Mouse (Mus musculus) left cerebral cortex, adult 9 months (tissue): ENCODE results near the gene Rheb.
"Not testable (repeated sequence)": the region's sequence is repeated elsewhere in the genome, so short reads cannot be mapped to it uniquely, and the experiment has no call there.

Experiments used
- DNase-seq, 2 experiments: peaks; one replicate each; pipeline ENCODE4 v3.0.0; 2022; ENCODE audit warnings: low spot score in 2 of 2

Rheb gene

GRCm38 (mm10) chr5:24797858-24798257, 44.6 kb downstream of the Rheb start:
- no peak for DNase-seq

GRCm38 (mm10) chr5:24792961-24793360, 49.5 kb downstream of the Rheb start:
- DNase-seq = no peak

- no peak for DNase-seq
Measured at GRCm38 (mm10) chr5:24782957-24783356, 59.5 kb downstream of the Rheb start.

GRCm38 (mm10) chr5:24781048-24781447, 61.4 kb downstream of the Rheb start:
- DNase-seq = peak; percentile 62 to 69

GRCm38 (mm10) chr5:24779881-24780512, 62.4 kb downstream of the Rheb start:
- no peak for DNase-seq

- no peak for DNase-seq
Measured at GRCm38 (mm10) chr5:24779321-24779720, 63.1 kb downstream of the Rheb start.

GRCm38 (mm10) chr5:24778843-24779140, 63.6 kb downstream of the Rheb start:
- DNase-seq = no peak

GRCm38 (mm10) chr5:24778082-24778842, 64.2 kb downstream of the Rheb start:
- no peak for DNase-seq

GRCm38 (mm10) chr5:24776681-24777080, 65.7 kb downstream of the Rheb start:
- no peak for DNase-seq

GRCm38 (mm10) chr5:24774549-24774948, 67.9 kb downstream of the Rheb start:
- DNase-seq = not testable (repeated sequence)

GRCm38 (mm10) chr5:24757816-24758215, 84.6 kb downstream of the Rheb start, which contains the start of gene Crygn:
TSS of gene Crygn (minus strand) at chr5:24758008.
- DNase-seq = no peak

GRCm38 (mm10) chr5:24756931-24757330, 85.5 kb downstream of the Rheb start:
- no peak for DNase-seq
